Mouse (Mus musculus) MEL-GATA-1-ER (cell line): Measurements from ENCODE around the gene Rhox4b.
"Not testable (repeated sequence)": the region's sequence is repeated elsewhere in the genome, so short reads cannot be mapped to it uniquely, and the experiment has no call there.

ENCODE experiments used
- DNase-seq: peaks from one replicate; pipeline ENCODE4 v3.0.0-alpha.2; 2012; ENCODE audit warnings: low read depth; ENCODE audit errors: extremely low read depth

Rhox4b gene

DNA sequence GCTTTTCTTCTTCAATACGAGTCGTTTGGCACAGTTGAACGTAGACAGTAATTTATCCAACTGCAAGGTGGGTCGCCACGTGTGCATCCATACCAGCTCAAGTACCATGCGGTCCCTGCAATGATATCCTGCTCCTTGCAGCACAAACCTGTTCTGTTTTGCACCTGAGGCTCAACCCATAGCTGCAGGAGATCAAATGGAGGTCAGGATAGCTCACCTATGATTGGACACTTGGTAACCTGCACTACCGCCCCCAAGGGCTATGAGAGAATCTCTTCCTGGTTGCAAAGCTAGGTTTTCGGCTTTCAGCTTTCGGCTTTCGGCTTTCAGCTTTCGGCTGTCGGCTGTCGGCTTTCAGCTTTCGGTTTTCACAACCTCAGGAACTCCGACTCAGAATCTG lies at the start of gene Rhox4b:
Gene Rhox4b, plus strand, starts transcription at position 301 of the 400 bp plus-strand sequence.
- not testable (repeated sequence) for DNase-seq

GRCm38 (mm10) chrX:37390548-37390947 lies 41.7 kb upstream of the Rhox4b start, which contains the start of gene Rhox4a2:
Gene Rhox4a2, plus strand, starts transcription at chrX:37390848.
- DNase-seq = not testable (repeated sequence)

DNA sequence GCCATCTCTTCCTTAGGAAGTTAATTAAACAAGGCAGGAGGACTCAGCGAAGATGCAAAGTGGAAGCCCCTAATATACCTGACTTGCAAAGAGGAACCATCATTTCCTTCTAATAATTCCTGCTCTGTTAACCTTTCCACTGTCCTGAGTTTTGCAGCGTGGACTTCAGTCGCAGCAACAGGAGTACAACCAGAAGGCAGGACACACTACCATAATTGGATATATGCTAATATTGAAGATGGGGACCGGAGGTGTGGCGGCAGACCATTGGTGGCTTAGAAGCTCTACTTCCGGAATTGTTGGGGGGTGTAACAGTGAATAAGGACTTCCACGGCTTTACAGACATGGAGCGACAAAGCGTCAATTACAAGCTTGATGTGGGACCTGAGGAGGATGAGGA lies 20.5 kb upstream of the Rhox4b start, which contains the start of gene Rhox2b:
Gene Rhox2b, plus strand, starts transcription at position 301 of the 400 bp plus-strand sequence.
- DNase-seq = not testable (repeated sequence)

DNA sequence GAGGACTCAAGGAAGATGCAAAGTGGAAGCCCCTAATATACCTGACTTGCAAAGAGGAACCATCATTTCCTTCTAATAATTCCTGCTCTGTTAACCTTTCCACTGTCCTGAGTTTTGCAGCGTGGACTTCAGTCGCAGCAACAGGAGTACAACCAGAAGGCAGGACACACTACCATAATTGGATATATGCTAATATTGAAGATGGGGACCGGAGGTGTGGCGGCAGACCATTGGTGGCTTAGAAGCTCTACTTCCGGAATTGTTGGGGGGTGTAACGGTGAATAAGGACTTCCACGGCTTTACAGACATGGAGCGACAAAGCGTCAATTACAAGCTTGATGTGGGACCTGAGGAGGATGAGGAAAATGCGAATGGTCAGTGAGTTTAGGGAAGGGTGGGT lies 21.1 kb downstream of the Rhox4b start, which contains the start of gene Rhox2c:
Gene Rhox2c, plus strand, starts transcription at position 301 of the 400 bp plus-strand sequence.
- not testable (repeated sequence) for DNase-seq

GRCm38 (mm10) chrX:37458285-37458684 lies 26.0 kb downstream of the Rhox4b start, which contains the start of gene Rhox3c:
Gene Rhox3c, plus strand, starts transcription at chrX:37458585.
- DNase-seq = not testable (repeated sequence)

- DNase-seq = not testable (repeated sequence)
Measured at GRCm38 (mm10) chrX:37480037-37480436, 47.7 kb downstream of the Rhox4b start, which contains the start of gene Rhox4c. Gene Rhox4c, plus strand, starts transcription at chrX:37480337.
